Mouse (Mus musculus): ENCODE data around the gene Gm12845. TPM values are rescaled to one million over a fixed set of nuclear protein-coding genes. Genes with fewer than 3 reads are reported as not detected.

The Gm12845 gene
- total RNA-seq, 2 experiments from 2014 or later, result not detected

Other genes starting within 250 kb of the Gm12845 start
- 10 to 100 TPM; 42.0 to 43.3 TPM for gene Rnf220, start 227.4 kb upstream of the Gm12845 start, total RNA-seq (2021)
- gene Eri3, start 174.0 kb upstream of the Gm12845 start, total RNA-seq (2021), result 10 to 100 TPM; 75.4 to 92.8 TPM
- gene Dmap1, start 42.1 kb upstream of the Gm12845 start, total RNA-seq (2021), result 10 to 100 TPM; 21.6 to 22.9 TPM
- not detected for gene Klf17, start 41.2 kb downstream of the Gm12845 start, total RNA-seq (2021)
- gene Slc6a9, start 110.1 kb downstream of the Gm12845 start, total RNA-seq (2021), result 1 to 10 TPM; 5.0 to 5.5 TPM
- gene Ccdc24, start 148.1 kb downstream of the Gm12845 start, total RNA-seq (2021), result under 1 TPM; 0.36 to 0.55 TPM
- 10 to 100 TPM; 13.7 to 15.6 TPM for gene B4galt2, start 159.1 kb downstream of the Gm12845 start, total RNA-seq (2021)
- gene Atp6v0b, start 162.9 kb downstream of the Gm12845 start, total RNA-seq (2021), result 100 to 1,000 TPM; 133 to 134 TPM
- gene Dph2, start 167.6 kb downstream of the Gm12845 start, total RNA-seq (2021), result 1 to 10 TPM; 2.8 to 4.8 TPM
- gene Ipo13, start 190.6 kb downstream of the Gm12845 start, total RNA-seq (2021), result 10 to 100 TPM; 50.9 to 61.5 TPM
- gene Artn, start 205.4 kb downstream of the Gm12845 start, total RNA-seq (2021), result under 1 TPM; 0.22 to 0.43 TPM

All from heart, postnatal 10 days (tissue).